Mouse (Mus musculus) lung, adult 2 months (tissue): ENCODE measurements around the gene Mthfd1.

Experiments
- CTCF ChIP-seq: fragments of 200-500 bp; IDR thresholded peaks from 2 replicates; pipeline ENCODE4 v1.5.1; 2011; ENCODE audit warnings: mild to moderate bottlenecking, low read length, control low read depth; ENCODE audit not compliant: insufficient read depth
- POLR2A ChIP-seq: fragments of 200-500 bp; IDR thresholded peaks from 2 replicates; pipeline ENCODE4 v1.6.1; 2011; ENCODE audit warnings: low read depth, mild to moderate bottlenecking, control low read depth, low read length, borderline replicate concordance; ENCODE audit errors: extremely low read depth

DNA sequence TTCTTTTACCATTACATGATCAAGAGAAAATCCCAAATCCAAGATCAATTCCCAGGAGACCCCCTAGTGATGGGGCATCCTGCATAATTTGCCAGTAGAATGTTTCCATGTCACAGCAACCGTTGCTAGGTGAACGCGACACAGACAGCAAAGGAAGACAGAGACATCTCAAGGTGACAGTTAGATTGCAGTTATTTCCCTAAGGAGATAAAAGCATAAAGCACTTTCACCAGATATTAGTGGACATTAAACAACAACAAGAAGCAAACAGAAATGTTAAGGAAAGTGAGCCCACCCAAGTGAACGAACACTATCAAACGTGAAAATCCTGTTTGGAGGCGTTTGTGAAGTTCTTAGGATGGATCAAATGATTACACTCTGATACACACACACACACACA, 8.5 kb upstream of the Mthfd1 start, which contains the start of gene Tex21:
- TF ChIP-seq CTCF (no peak), POLR2A (no peak)
